Mouse (Mus musculus): ENCODE data around the gene Tex30. TPM values are rescaled to one million over a fixed set of nuclear protein-coding genes. Genes with fewer than 3 reads are reported as not detected.

Gene Tex30
- 18.8 and 22.8 TPM in 2 replicates for polyA plus RNA-seq (2011; ENCODE audit: insufficient read length, low read depth, missing spikeins)

DNA sequence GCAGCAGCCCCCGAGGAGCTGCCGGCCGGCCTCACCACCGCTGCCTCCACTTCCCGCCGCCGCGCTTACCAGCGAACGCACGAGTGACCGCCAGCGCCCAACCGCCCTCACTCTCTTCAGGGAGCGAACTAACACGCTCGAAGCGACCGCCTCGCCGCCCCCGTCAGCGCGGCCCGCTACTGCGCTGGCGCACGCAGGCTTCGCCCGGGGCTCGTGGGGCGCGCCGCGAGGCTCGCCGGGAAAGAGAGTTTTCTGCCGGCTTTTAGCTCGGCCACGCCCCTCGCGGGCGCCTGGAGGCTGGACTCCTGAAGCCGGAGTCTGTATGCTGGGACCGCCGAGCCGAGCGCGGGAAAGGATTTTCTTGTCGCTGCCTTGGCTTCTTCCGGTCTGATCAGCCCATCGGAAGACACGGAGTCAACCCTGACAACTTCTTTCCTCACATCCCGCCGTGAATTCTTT, at the start of gene Tex30:
TSS of gene Tex30 (minus strand) at position 183 of the 459 bp plus-strand sequence.
- Histone ChIP-seq H3K27ac (ENCODE audit: insufficient read depth, low read length) (peak within 1 kb of the TSS; percentile 20; the same call in 1 of the 2 replicates), H3K4me3 (ENCODE audit: insufficient read depth, low read length) (peak within 1 kb of the TSS; percentile 83), H3K4me1 (ENCODE audit: control insufficient read depth, insufficient read depth, low read length) (no peaks in the 10 kb centered on the region)
- TF ChIP-seq POLR2A (IDR thresholded peaks at IDR 0.05; ENCODE audit: low read depth, low read length) (peak; percentile 83), CTCF (IDR thresholded peaks at IDR 0.05; ENCODE audit: borderline replicate concordance, insufficient read depth, low read length) (no peak)

DNA sequence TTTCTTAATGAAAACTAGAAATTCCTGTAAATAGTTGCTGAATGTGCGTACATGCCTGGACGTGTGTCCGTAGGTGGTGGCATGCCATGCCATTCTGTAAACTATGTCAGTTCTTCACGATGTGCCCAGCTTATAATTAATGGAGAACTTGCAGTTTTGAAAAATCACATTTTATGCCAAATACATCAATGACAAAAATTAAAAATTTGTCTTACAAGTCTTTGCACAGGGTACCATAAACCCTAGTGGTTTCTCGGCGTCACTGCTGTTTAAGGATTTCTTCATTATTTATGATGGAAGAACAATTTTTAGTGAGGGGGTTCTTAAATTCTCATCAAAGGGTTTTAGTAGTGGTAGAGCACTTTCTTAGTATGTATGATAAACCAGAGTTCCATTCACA, 46.5 kb upstream of the Tex30 start:
- H3K4me3 ChIP-seq (ENCODE audit: insufficient read depth, low read length): peak overlapping the region; percentile 95
- TF ChIP-seq POLR2A (IDR thresholded peaks at IDR 0.05; ENCODE audit: low read depth, low read length) (0 out of 2 replicates have a peak, but pooled peaks have one; percentile 28), CTCF (IDR thresholded peaks at IDR 0.05; ENCODE audit: borderline replicate concordance, insufficient read depth, low read length) (no peak)
- H3K27ac ChIP-seq (ENCODE audit: insufficient read depth, low read length): peak overlapping the region; percentile 86
- H3K4me1 ChIP-seq (ENCODE audit: control insufficient read depth, insufficient read depth, low read length): no peaks in the 10 kb centered on the region

DNA sequence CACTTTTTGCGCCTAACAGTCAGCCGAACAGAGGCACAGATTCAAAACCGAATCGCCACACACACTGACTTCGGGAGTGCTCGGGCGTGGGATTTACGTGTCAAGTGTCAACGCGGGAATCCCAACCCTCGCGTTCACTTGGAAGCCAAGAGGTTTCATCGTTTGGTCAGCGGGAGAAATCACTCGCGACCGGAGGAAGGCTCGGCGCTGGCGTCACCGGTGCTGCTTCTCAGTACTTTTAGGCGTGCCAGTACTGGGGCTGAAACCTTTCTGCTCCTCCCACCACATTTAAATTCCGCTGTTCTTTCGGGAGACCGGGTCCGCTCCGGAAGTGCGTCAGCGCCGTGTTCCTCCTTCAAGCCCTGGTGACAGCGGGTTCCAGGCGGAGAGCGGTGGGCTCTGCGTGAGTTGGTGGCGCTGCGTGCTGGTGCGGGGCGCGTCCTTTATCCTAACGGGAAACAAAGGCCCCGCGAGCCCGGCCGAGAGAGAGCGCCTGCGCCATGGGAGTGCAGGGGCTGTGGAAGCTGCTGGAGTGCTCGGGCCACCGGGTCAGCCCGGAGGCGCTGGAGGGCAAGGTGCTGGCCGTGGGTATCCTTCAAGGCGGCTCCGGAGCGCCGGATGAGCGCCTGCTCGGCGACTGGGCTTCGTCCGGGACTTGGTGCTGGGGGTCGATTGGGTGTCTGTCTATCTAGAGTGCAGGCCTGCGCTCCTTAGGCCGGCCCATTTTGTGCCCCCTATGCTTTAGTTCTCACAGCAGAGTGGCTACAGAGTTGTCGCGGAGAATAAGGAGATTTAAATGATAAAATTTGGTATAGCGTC, 45.5 kb upstream of the Tex30 start, which contains the start of gene Ercc5:
TSS of gene Ercc5 (plus strand) at position 182 of the 819 bp plus-strand sequence.
- no peak for TF ChIP-seq CTCF (IDR thresholded peaks at IDR 0.05; ENCODE audit: borderline replicate concordance, insufficient read depth, low read length)
- TF ChIP-seq POLR2A (IDR thresholded peaks at IDR 0.05; ENCODE audit: low read depth, low read length): peak; percentile 93
- Histone ChIP-seq H3K4me3 (ENCODE audit: insufficient read depth, low read length) (peak within 1 kb of the TSS; percentile 95), H3K27ac (ENCODE audit: insufficient read depth, low read length) (peak within 1 kb of the TSS; percentile 86), H3K4me1 (ENCODE audit: control insufficient read depth, insufficient read depth, low read length) (no peaks in the 10 kb centered on the region)

DNA sequence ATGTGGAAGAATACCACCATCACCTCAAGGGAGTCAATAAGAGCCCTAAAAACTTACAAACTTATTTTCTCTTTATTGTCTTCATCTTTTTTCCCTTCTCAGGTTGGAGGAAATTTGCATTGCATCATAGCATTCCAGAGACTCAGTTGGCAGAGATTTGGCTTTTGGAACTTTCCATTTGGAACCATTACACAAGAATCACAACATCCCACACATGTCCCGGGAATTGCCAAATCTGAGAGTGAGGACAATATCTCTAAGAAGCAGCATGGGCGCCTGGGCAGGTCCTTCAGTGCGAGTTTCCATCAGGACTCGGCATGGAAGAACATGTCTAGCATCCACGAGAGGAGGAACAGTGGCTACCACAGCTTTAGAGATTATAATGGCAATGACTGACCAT, 40.5 kb upstream of the Tex30 start:
- Histone ChIP-seq H3K27ac (ENCODE audit: insufficient read depth, low read length) (no peak overlapping the region), H3K4me1 (ENCODE audit: control insufficient read depth, insufficient read depth, low read length) (no peaks in the 10 kb centered on the region), H3K4me3 (ENCODE audit: insufficient read depth, low read length) (no peak overlapping the region)
- no peak for TF ChIP-seq CTCF (IDR thresholded peaks at IDR 0.05; ENCODE audit: borderline replicate concordance, insufficient read depth, low read length)
- TF ChIP-seq POLR2A (IDR thresholded peaks at IDR 0.05; ENCODE audit: low read depth, low read length): no peak

DNA sequence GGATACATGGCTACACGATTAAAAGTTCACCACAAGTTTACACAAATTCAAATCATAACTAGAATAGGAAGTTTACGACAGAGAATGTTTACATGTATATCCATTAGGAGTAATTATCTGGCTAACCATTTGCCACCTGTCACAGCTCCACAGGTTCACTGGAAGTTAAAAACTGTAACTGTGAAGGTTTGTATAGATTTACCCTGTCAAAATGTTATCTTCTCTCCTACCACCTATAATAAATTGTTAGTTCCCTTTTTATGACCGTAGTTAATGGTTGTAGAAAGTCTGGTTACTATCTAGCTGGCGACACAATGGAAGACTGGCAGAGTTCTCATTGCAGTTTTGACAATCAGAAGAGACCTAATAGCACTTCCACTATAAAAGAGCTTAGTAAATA, 38.0 kb upstream of the Tex30 start:
- no peak for TF ChIP-seq POLR2A (IDR thresholded peaks at IDR 0.05; ENCODE audit: low read depth, low read length)
- TF ChIP-seq CTCF (IDR thresholded peaks at IDR 0.05; ENCODE audit: borderline replicate concordance, insufficient read depth, low read length): no peak
- Histone ChIP-seq H3K4me1 (ENCODE audit: control insufficient read depth, insufficient read depth, low read length) (no peaks in the 10 kb centered on the region), H3K4me3 (ENCODE audit: insufficient read depth, low read length) (no peak overlapping the region), H3K27ac (ENCODE audit: insufficient read depth, low read length) (no peak overlapping the region)

DNA sequence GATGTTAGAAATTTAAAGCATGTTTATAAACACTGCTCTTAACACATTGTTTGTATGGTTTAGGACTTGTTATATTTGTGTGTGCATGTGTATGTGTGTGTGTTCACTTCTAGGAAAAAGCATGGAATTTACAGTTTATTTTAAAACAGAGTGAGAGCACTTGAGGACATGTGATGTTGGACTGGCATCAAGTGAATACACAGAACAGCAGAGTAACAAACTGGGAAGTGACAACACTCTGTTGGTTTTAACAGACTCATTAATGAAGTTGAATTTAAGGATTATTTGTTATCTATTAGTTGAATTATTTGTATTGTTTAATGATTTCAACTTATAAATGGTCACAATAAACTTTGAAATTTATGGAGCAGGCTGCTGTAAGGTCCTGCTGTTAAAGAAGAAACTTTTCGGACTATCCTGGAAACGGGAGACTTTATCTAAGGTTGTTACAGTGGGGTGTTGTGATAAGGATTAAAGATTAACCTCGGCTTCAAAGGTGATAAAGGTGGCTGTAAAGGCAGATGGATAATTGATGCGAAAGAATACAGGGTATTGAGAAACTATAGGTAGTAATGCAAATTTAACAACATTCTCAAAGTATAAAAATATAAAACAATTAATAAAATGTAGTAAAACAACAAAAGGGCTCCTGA, 27.8 kb upstream of the Tex30 start:
- Histone ChIP-seq H3K4me3 (ENCODE audit: insufficient read depth, low read length) (no peak overlapping the region), H3K27ac (ENCODE audit: insufficient read depth, low read length) (no peak overlapping the region), H3K4me1 (ENCODE audit: control insufficient read depth, insufficient read depth, low read length) (no peaks in the 10 kb centered on the region)
- no peak for TF ChIP-seq POLR2A (IDR thresholded peaks at IDR 0.05; ENCODE audit: low read depth, low read length)
- TF ChIP-seq CTCF (IDR thresholded peaks at IDR 0.05; ENCODE audit: borderline replicate concordance, insufficient read depth, low read length): no peak

DNA sequence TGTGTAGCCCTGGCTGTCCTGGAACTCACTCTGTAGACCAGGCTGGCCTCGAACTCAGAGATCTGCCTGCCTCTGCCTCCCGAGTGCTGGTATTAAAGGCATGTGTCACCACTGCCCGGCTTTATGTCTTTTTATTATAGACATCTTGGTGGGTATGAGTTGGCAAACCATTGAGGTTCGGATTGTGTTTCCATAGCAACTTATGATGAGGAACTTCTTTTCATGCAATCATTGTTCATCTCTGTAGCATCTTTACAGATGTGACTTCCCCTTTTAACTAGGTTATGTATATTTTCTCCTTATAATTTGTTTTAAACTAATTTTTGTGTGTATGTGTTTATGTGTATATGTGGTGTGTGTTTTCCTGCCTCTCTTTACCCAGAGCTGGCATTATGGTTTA, 23.3 kb upstream of the Tex30 start:
- TF ChIP-seq CTCF (IDR thresholded peaks at IDR 0.05; ENCODE audit: borderline replicate concordance, insufficient read depth, low read length): no peak
- TF ChIP-seq POLR2A (IDR thresholded peaks at IDR 0.05; ENCODE audit: low read depth, low read length): no peak
- no peak overlapping the region for H3K4me3 ChIP-seq (ENCODE audit: insufficient read depth, low read length)
- no peaks in the 10 kb centered on the region for H3K4me1 ChIP-seq (ENCODE audit: control insufficient read depth, insufficient read depth, low read length)
- H3K27ac ChIP-seq (ENCODE audit: insufficient read depth, low read length): no peak overlapping the region

DNA sequence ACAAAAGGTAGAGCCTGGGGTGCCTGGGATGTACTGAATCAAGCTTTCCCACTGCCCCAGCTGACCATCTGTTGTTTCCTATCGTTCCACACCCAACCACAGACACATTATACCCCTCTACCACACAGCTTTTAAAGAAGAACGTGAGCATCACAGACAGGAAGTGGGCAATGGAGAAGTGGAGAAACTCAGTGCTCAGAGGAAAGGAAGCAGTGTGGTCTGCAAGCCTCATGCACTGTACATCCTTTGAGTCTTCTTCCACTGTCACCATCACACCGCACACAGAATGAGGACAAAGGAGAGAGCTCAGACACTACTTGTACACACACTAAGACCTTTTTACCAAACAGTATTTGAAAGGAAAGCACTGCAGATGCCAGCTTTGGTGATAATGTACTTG, 20.0 kb upstream of the Tex30 start:
- Histone ChIP-seq H3K4me3 (ENCODE audit: insufficient read depth, low read length) (no peak overlapping the region), H3K4me1 (ENCODE audit: control insufficient read depth, insufficient read depth, low read length) (no peaks in the 10 kb centered on the region), H3K27ac (ENCODE audit: insufficient read depth, low read length) (no peak overlapping the region)
- no peak for TF ChIP-seq CTCF (IDR thresholded peaks at IDR 0.05; ENCODE audit: borderline replicate concordance, insufficient read depth, low read length)
- TF ChIP-seq POLR2A (IDR thresholded peaks at IDR 0.05; ENCODE audit: low read depth, low read length): no peak

DNA sequence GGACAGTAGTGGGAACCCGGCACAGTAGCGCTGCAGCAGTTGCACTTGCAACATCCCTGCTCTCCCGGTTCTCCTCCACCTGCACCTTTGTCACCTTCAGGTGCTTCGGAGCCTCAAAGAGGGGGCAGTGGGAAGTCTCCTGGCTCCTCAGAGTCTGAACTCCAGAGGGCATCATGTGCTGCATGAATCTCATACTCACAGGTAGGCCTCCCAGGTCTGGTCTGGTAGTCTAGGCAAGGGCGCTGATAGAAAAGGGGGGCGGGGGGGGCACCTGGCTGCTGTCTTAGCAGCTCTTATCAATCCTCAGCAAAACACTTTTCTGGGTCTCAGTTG, 17.8 kb upstream of the Tex30 start:
- H3K4me1 ChIP-seq (ENCODE audit: control insufficient read depth, insufficient read depth, low read length): no peaks in the 10 kb centered on the region
- H3K27ac ChIP-seq (ENCODE audit: insufficient read depth, low read length): 0 out of 2 replicates have a peak overlapping the region, but pooled peaks have one; percentile 3
- TF ChIP-seq POLR2A (IDR thresholded peaks at IDR 0.05; ENCODE audit: low read depth, low read length): no peak
- TF ChIP-seq CTCF (IDR thresholded peaks at IDR 0.05; ENCODE audit: borderline replicate concordance, insufficient read depth, low read length): no peak
- H3K4me3 ChIP-seq (ENCODE audit: insufficient read depth, low read length): peak overlapping the region; percentile 59

Data from embryonic fibroblast, embryonic 13.5 days (primary cell).